Mouse (Mus musculus) heart, adult 2 months (tissue): Measurements from ENCODE around the gene H2al1c.

Experiments
- CTCF ChIP-seq: fragments of 200-600 bp; IDR thresholded peaks from 2 replicates; pipeline ENCODE4 v1.8.1; 2022; ENCODE audit warnings: antibody characterized with exemption, mild to moderate bottlenecking, moderate library complexity
- EP300 ChIP-seq: fragments of 200-500 bp; IDR thresholded peaks from 2 replicates; pipeline ENCODE4 v1.6.1; 2011; ENCODE audit warnings: low read depth, low read length, control low read depth; ENCODE audit not compliant: insufficient read depth
- POLR2A ChIP-seq: fragments of 200-500 bp; IDR thresholded peaks from 2 replicates; pipeline ENCODE4 v1.6.1; 2011; ENCODE audit warnings: mild to moderate bottlenecking, low read depth, low read length, control low read depth; ENCODE audit not compliant: insufficient read depth

DNA sequence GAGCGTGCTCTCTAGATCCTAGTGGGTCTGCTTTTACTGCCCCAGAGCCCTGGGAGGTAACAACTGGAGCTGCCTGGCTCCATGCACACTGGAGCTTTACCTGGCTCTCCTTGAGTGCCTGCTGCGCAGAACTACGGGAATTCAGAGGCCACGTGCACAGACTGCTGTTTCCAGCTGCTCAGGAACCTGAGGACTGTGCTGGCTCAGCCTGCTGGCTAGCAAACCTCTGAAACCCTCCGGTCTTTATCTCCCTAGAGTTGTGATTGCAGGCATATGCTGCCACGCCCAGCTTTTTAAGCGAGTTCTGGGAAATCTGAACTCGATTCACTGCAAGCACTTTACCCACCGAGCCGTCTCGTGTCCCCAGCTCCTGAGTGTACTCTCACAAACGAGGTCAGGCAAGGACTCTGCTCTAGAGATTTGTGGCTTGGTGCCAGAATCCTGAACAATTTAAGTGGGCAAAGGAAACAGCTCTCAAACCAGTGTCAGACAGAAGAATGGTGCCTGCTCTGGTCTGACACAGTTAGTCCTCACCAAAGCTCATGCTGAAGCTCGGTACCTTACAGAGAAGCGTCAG is 17.1 kb upstream of the H2al1c start:
- TF ChIP-seq POLR2A (no peak), CTCF (no peak), EP300 (no peak)
